Mouse (Mus musculus) lung, postnatal 0 days (tissue): ENCODE data around the gene Baiap2. TPM values are rescaled to one million over a fixed set of nuclear protein-coding genes. Genes with fewer than 3 reads are reported as not detected.
A peak's percentile ranks its signal among the peaks of the same experiment; 100 is the strongest.

ENCODE experiments used
- ATAC-seq: fragments of 200-750 bp; cut with Nextera tagmentation; 2 replicates; pipeline ENCODE4 v1.8.0; 2017; ENCODE audit warnings: moderate library complexity
- DNase-seq: peaks from one replicate; pipeline ENCODE4 v3.0.0-alpha.2; 2016; ENCODE audit warnings: low spot score
- H3K27ac ChIP-seq: fragments of 300-500 bp; sonication (generic); 2 replicates; pipeline ENCODE4 v1.5.1; 2014; ENCODE audit warnings: antibody characterized with exemption, mild to moderate bottlenecking, low read length, mixed read lengths
- H3K27me3 ChIP-seq: fragments of 300-500 bp; sonication (generic); replicated peaks from 2 replicates; pipeline ENCODE4 v1.6.1; 2014; ENCODE audit warnings: low read length, mixed read lengths; ENCODE audit not compliant: insufficient read depth
- H3K36me3 ChIP-seq: fragments of 300-500 bp; sonication (generic); 2 replicates; pipeline ENCODE4 v1.6.1; 2014; ENCODE audit warnings: low read length, mixed read lengths; ENCODE audit not compliant: insufficient read depth
- H3K4me1 ChIP-seq: fragments of 300-500 bp; sonication (generic); 2 replicates; pipeline ENCODE4 v1.6.1; 2014; ENCODE audit warnings: antibody characterized with exemption, low read depth, low read length, mixed read lengths; ENCODE audit not compliant: insufficient read depth
- H3K4me2 ChIP-seq: fragments of 300-500 bp; sonication (generic); replicated peaks from 2 replicates; pipeline ENCODE4 v1.6.1; 2014; ENCODE audit warnings: low read depth, mild to moderate bottlenecking, low read length, moderate library complexity, mixed read lengths
- H3K4me3 ChIP-seq: fragments of 300-500 bp; sonication (generic); 2 replicates; pipeline ENCODE4 v1.5.1; 2014; ENCODE audit warnings: low read depth, low read length
- H3K9ac ChIP-seq: fragments of 300-500 bp; sonication (generic); replicated peaks from 2 replicates; pipeline ENCODE4 v1.6.1; 2014; ENCODE audit warnings: low read depth, mild to moderate bottlenecking
- H3K9me3 ChIP-seq: fragments of 300-500 bp; sonication (generic); 2 replicates; pipeline ENCODE4 v1.6.1; 2016; ENCODE audit warnings: low read length, mixed read lengths
- CTCF ChIP-seq: IDR thresholded peaks from 2 replicates; pipeline ENCODE4 v1.5.1; 2016; ENCODE audit warnings: antibody characterized with exemption, mild to moderate bottlenecking
- EP300 ChIP-seq: IDR thresholded peaks from 2 replicates; pipeline ENCODE4 v1.6.1; 2016; ENCODE audit warnings: antibody characterized with exemption, mild to moderate bottlenecking, control low read depth
- WGBS: fragments of 180-500 bp; shearing (Covaris S2); extraction: QIAGEN DNeasy Blood & Tissue Kit; methylation state at CpG from one replicate; pipeline ENCODE4 v1.1.7; 2014; 5-methylcytosine and 5-hydroxymethylcytosine counted together
- polyA plus RNA-seq: library from polyadenylated mRNA; unstranded; fragments of >200 nt; fragmentation: Nextera tagmentation; extraction: Ambion mirVana; gene quantifications from 2 replicates; pipeline ENCODE4 v1.2.1, GENCODE M21; 2015

Gene Baiap2
- polyA plus RNA-seq, 1 experiment from 2014 or later = 52.6 TPM

DNA sequence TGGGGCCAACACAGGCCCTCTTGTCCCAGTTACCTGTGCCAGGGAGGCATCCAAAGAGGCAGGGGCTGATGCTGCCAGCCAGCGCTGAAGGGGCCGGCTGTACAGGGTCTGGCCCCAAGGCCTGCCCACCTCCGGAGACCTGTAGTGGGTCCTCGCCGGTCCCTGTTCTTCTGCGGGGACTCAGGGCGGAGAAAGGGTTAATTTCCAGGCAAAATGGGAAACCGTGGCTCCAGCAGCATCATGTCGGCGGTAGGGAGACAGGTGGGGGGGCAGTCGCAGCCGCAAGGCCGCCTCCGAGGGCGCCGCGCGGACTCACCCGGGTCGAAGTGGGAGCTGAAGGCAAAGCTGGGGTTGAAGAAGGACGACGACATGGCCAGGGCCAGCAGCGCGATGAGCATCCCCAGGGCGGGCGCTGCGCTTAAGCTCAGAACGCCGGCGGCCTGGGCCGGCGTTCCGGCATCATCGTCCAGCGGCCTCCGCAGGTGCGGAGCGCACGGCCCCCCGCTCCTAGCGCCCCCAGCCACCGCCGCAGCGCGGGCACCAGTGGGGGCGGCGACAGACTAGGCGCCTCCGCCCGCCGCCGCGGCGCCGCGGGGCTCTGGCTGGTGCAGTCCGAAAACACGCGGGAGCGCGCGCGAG, 104.1 kb downstream of the Baiap2 start, which contains the start of gene Aatk:
Gene Aatk, minus strand, starts transcription at position 615 of the 639 bp plus-strand sequence.
- Histone ChIP-seq H3K4me1 (peaks cover 8% of the 10 kb centered on the region; the same call in 1 of the 2 replicates), H3K9ac (peak within 1 kb of the TSS; percentile 8; the same call in 1 of the 2 replicates), H3K4me3 (peak within 1 kb of the TSS; percentile 44), H3K9me3 (no peaks in the 10 kb centered on the region), H3K36me3 (no peaks in the 10 kb centered on the region), H3K4me2 (peak within 1 kb of the TSS; percentile 85), H3K27ac (no peak within 1 kb of the TSS), H3K27me3 (peaks cover 22% of the 10 kb centered on the region)
- DNase-seq (no peak), ATAC-seq (no peak)
- TF ChIP-seq CTCF (no peak), EP300 (no peak)
- 6% methylated on average over 26 of the region's 63 CpGs for WGBS

DNA sequence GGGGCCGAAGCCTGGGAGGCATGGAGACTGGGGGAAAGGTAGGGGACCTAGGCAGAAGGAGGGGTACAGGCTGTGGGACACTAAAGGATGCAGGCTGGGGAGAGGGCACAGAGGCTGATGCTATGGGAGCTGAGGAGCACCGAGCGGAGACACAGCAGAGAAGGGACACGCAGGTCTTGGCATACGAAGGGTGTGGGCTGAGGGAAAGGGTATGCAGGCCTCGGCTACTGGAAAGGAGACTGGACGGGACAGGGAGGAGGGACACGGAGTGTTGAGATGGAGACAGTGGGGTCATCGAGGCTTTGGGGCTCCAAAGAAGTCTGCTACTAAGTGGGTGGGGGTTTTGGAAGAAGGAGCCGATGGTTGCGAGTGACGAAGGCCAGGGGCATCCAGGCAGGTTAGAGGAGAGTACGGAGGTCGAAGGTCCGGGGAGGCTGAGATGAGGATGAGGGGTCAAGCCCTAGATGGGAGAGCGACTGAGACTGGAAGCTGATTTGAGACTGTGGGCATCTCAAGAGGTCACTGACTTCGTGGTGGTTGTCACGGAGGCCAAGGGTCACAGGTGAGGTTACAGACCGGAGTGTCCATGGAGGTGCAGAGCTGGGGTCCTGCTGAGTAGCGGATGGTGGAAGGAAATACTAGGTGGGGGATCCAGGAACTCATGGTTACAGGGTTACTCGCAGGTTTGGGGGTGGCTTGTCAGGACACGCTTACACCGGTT, 105.1 kb downstream of the Baiap2 start:
- DNase-seq (no peak), ATAC-seq (no peak)
- no peak overlapping the region; the same call in 1 of the 2 replicates for H3K9ac ChIP-seq
- peaks cover 22% of the 10 kb centered on the region for H3K27me3 ChIP-seq
- TF ChIP-seq CTCF (no peak), EP300 (no peak)
- 18% methylated on average over 23 of the region's 23 CpGs for WGBS
- H3K4me3 ChIP-seq = 0 out of 2 replicates have a peak overlapping the region, but pooled peaks have one; percentile 44
- H3K4me1 ChIP-seq = peaks cover 8% of the 10 kb centered on the region; the same call in 1 of the 2 replicates
- peak overlapping the region; percentile 85 for H3K4me2 ChIP-seq
- no peaks in the 10 kb centered on the region for H3K36me3 ChIP-seq
- no peak overlapping the region for H3K27ac ChIP-seq
- H3K9me3 ChIP-seq = no peaks in the 10 kb centered on the region

DNA sequence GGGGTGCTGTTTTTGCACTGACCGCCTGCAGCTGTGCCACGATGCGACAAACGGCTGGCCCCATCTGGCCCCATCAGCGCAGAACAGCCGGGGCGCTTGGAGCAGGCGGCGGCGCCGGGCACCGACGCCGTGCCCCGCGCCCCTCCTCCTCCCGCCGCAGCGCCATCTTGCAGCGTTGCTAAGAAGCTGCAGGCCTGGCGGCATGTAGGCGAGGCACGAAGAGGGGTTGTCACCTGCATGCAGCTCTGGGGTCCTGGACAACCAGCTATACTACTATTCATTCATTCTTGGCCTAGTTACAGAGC, 105.6 kb downstream of the Baiap2 start:
- Histone ChIP-seq H3K9me3 (no peaks in the 10 kb centered on the region), H3K9ac (no peak overlapping the region; the same call in 1 of the 2 replicates), H3K4me3 (no peak overlapping the region), H3K36me3 (no peaks in the 10 kb centered on the region), H3K27me3 (peaks cover 22% of the 10 kb centered on the region), H3K4me2 (no peak overlapping the region), H3K4me1 (peaks cover 8% of the 10 kb centered on the region; the same call in 1 of the 2 replicates), H3K27ac (no peak overlapping the region)
- no peak for TF ChIP-seq EP300
- TF ChIP-seq CTCF = peak; percentile 41
- 17% methylated on average over 23 of the region's 23 CpGs for WGBS
- no peak for ATAC-seq
- DNase-seq = peak; percentile 11

DNA sequence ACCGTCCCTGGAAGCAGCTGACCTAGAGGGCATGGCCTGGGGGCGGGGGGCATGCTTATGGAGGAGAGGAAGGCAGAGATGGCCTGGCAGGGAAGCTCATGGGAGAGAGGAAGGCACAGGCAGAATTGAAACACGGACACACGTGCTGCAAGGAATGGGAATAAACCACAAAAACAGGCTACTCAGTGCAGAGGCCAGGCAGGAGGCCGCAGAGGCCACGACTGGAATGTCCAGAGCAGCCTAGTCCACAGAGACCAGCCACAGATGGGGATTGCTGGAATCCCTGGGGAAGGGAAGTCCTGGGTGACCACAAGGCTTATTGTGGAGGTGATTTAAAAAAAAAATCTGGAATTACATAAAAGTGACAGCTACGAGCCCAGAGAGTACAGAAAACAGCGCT, 106.5 kb downstream of the Baiap2 start:
- TF ChIP-seq EP300 (no peak), CTCF (no peak)
- peaks cover 8% of the 10 kb centered on the region; the same call in 1 of the 2 replicates for H3K4me1 ChIP-seq
- no peaks in the 10 kb centered on the region for H3K36me3 ChIP-seq
- WGBS = 81% methylated on average over 8 of the region's 8 CpGs
- no peak overlapping the region for H3K27ac ChIP-seq
- H3K9ac ChIP-seq = no peak overlapping the region
- H3K4me3 ChIP-seq = no peak overlapping the region
- no peaks in the 10 kb centered on the region for H3K9me3 ChIP-seq
- ATAC-seq (no peak), DNase-seq (no peak)
- H3K4me2 ChIP-seq = no peak overlapping the region
- H3K27me3 ChIP-seq = peaks cover 22% of the 10 kb centered on the region

DNA sequence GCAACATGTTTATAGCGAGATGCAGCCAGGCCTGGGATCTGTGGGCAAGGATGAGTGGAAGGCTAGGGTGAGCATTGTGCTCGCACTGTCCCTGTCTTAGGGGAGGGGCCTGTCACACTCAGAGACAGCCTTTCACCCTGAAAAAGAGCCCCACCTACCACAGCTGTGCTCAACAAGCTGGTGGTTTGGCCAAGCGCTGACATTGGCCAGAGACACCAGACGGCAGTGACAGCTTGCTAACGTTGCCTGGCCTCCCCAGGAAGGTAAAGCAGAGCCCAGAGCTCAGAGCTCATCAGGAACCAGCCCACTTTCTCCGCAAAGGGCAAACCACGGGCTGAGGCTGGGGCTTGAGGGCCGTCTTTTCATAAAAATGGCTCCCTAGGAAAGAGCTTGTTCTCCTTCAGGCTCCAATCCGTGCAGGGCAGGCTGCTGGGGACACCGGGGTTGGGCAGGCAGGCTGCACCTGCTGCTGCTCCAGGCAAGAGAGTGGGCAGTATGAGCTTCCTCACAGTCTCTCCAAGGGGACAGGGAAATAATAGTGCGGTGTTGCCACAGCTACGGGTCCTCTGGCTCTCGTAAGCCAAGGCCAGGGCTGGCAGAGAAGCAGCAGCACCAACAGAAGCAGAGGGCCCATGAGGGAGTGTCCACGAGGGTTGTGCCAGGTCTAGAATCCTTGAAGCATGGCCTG, 108.7 kb downstream of the Baiap2 start:
- TF ChIP-seq CTCF = no peak
- no peak for TF ChIP-seq EP300
- Histone ChIP-seq H3K27me3 (peaks cover 17% of the 10 kb centered on the region), H3K9ac (no peak overlapping the region), H3K4me3 (no peak overlapping the region), H3K4me2 (no peak overlapping the region), H3K4me1 (peaks cover 8% of the 10 kb centered on the region; the same call in 1 of the 2 replicates), H3K9me3 (no peaks in the 10 kb centered on the region), H3K27ac (no peak overlapping the region), H3K36me3 (no peaks in the 10 kb centered on the region)
- ATAC-seq (no peak), DNase-seq (no peak)
- 46% methylated on average over 14 of the region's 14 CpGs for WGBS

DNA sequence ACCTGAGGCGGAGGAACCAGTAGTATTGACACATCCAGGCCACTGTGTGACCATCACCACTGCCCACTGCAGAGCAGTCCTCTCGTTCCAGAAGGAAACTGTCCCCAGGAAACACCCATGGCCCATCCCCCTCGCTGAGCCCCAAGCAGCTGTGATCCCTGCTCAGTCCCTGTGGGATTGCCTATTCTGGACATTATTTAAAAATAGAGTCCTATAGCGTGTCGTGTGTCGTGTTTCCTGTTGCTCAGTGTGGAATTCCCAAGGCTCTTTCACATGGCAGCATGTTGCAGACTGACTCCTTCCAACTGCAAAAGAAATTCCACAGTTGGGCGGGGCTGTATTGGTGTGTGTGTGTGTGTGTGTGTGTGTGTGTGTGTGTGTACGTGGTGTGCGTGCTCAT, 109.7 kb downstream of the Baiap2 start:
- peak; percentile 68 for ATAC-seq
- peak; percentile 50 for DNase-seq
- 47% methylated on average over 9 of the region's 9 CpGs for WGBS

More for the DNA sequence above, 109.7 kb downstream of the Baiap2 start:
- no peaks in the 10 kb centered on the region for H3K36me3 ChIP-seq
- H3K9me3 ChIP-seq = no peaks in the 10 kb centered on the region
- H3K27ac ChIP-seq = no peak overlapping the region
- no peak overlapping the region for H3K4me3 ChIP-seq
- H3K4me1 ChIP-seq = peaks cover 5% of the 10 kb centered on the region; the same call in 1 of the 2 replicates
- H3K27me3 ChIP-seq = peaks cover 9% of the 10 kb centered on the region
- H3K4me2 ChIP-seq = no peak overlapping the region
- H3K9ac ChIP-seq = no peak overlapping the region
- TF ChIP-seq CTCF = no peak
- TF ChIP-seq EP300 = no peak
